Mouse (Mus musculus) lung, adult 2 months (tissue): ENCODE measurements at regions not wholly inside any gene's neighbourhood (a gene's known extent, or its start where the extent isn't known, plus 50 kb on each side); places are given as distances from the start of the nearest gene placed in this dataset.

Experiments used
- CTCF ChIP-seq: fragments of 200-500 bp; IDR thresholded peaks from 2 replicates; pipeline ENCODE4 v1.5.1; 2011; ENCODE audit warnings: mild to moderate bottlenecking, low read length, control low read depth; ENCODE audit not compliant: insufficient read depth
- POLR2A ChIP-seq: fragments of 200-500 bp; IDR thresholded peaks from 2 replicates; pipeline ENCODE4 v1.6.1; 2011; ENCODE audit warnings: low read depth, mild to moderate bottlenecking, control low read depth, low read length, borderline replicate concordance; ENCODE audit errors: extremely low read depth

- no peak for TF ChIP-seq CTCF
- TF ChIP-seq POLR2A, result no peak
Measured at GRCm38 (mm10) chrX:11444261-11444725, 116.7 kb downstream of the H2al1j start.
